Mouse (Mus musculus): Measurements from ENCODE around the gene Hsp90aa1.
"Not testable (repeated sequence)": the region's sequence is repeated elsewhere in the genome, so short reads cannot be mapped to it uniquely, and the experiment has no call there.

Hsp90aa1 gene

GRCm38 (mm10) chr12:110702556-110702955 lies at the start of gene Hsp90aa1:
Gene Hsp90aa1 (minus strand): TSS chr12:110702728.
- DNase-seq (ENCODE audit: low spot score), result no peak

DNA sequence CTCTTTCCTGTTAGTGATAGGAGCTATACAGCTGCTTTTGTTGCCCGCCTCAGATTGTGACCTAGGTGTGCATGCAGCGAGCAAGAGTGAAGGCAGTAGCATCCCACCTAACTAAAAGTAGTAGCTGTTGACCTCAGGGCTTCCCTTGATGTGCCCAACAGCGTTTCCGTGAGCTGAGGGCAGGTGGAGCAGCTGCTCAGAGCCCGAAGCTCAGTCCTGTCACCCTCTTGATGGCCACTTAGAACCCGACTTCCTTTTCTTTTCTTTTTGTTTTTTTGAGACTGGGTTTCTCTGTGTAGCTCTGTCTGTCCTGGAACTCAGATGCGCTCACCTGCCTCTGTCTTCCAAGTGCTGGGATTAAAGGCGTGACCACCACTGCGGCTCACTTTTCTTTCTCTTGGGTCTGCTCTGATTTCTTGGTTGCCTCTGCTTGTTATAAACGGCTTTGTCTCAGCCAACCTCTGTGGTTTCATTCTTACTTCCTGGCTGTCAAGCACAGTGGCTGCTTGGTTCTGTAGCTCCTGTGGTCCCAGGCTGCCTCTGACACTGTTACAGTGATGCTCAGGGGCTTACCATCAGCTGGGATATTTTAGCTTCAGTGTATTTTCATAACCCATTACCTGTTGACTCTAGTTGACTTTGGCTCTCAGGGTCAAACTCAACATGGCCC lies 48.4 kb upstream of the Hsp90aa1 start:
- no peak for DNase-seq (ENCODE audit: low spot score)

DNA sequence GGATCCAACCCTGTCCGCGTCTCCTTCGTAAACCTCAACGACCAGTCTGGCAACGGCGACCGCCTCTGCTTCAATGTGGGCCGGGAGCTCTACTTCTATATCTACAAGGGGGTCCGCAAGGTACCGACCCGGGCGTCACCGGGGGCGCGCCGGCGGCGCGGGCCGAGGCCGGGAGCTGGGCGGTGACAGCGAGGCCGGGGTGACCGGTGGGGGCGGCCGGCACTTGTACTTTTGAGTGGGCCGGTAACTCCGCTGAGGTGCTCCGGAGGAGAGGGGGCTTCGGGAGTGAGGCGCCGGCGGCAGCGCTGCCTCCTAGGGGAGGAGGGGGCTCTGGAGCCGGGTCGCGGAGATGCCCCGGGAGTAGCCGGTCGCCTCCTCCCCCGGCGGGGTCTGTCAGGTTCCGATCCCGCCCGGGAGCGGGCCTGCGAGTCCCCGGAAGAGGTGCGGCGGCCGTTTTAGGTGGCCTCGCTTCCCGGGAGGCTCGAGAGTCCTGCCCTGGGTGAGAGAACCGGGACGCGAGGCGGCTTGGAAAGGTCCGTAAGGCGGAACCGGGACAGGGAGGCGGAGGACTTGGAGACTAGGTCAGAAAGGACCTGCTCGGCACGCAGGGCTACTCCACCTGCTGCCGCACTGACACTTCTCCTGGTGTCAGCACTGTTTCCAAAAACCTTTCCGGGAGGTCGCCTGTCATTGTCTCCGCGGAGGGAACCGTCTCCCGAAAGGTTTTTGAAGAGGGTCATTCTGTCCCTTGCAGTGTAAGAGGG lies 35.8 kb upstream of the Hsp90aa1 start:
- peak; percentile 27 for DNase-seq (ENCODE audit: low spot score)

GRCm38 (mm10) chr12:110737170-110738157 lies 34.9 kb upstream of the Hsp90aa1 start, which contains the start of gene Wdr20:
Gene Wdr20 (plus strand): TSS chr12:110737944.
- DNase-seq (ENCODE audit: low spot score), result peak; percentile 99

GRCm38 (mm10) chr12:110736641-110737040 lies 34.1 kb upstream of the Hsp90aa1 start:
- DNase-seq (ENCODE audit: low spot score), result no peak

- DNase-seq (ENCODE audit: low spot score), result not testable (repeated sequence)
These were observed 30.7 kb upstream of the Hsp90aa1 start for GRCm38 (mm10) chr12:110733254-110733653.

- no peak for DNase-seq (ENCODE audit: low spot score)
These were observed 23.9 kb upstream of the Hsp90aa1 start for GRCm38 (mm10) chr12:110726428-110726827.

GRCm38 (mm10) chr12:110725489-110725888 lies 23.0 kb upstream of the Hsp90aa1 start:
- DNase-seq (ENCODE audit: low spot score), result no peak

DNA sequence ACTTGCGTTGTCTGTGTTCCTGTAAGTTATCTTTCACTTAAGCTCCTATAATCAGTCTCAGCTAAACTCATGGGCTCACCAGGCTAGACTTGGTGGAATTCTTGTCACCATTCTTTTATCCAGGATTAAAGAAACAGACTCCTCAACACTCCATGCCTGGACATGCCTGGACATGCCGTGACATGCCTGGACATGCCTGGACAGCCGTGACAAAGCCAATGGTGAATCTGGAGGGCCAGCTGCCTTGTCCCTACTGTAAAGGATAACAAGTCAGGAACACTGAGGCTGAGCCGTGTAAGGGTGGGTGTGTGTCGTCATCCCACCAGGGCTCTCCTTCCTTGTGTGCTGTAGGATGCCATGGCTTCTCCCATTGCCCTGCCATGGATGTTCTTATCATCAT lies 22.5 kb upstream of the Hsp90aa1 start:
- DNase-seq (ENCODE audit: low spot score), result no peak

DNA sequence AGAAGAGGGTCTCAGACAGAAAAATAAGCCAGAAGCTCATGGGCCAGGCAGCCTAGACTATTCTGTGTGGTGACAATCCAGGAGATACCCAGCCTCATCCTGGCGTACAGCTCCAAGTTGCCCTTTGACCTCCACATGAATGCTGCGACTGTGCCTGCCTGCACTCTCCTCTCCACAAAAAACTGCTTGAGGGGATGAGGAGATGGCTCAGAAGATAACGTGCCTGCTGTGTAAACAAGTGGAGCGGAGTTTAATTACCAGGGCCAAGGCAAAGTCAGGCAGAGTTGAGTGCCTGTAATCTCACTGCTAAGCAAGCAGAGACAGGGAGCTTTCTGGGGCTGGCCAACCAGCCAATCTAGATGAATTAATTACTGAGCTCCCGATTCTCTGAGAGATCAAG lies 13.5 kb upstream of the Hsp90aa1 start:
- no peak for DNase-seq (ENCODE audit: low spot score)

- no peak for DNase-seq (ENCODE audit: low spot score)
These were observed 11.7 kb upstream of the Hsp90aa1 start for GRCm38 (mm10) chr12:110714215-110714614.

- DNase-seq (ENCODE audit: low spot score), result no peak
These were observed 11.3 kb upstream of the Hsp90aa1 start for GRCm38 (mm10) chr12:110713784-110714183.

GRCm38 (mm10) chr12:110711270-110711669 lies 8.7 kb upstream of the Hsp90aa1 start:
- no peak for DNase-seq (ENCODE audit: low spot score)

GRCm38 (mm10) chr12:110707451-110707850 lies 4.9 kb upstream of the Hsp90aa1 start:
- DNase-seq (ENCODE audit: low spot score), result no peak

GRCm38 (mm10) chr12:110706337-110707231 lies 4.1 kb upstream of the Hsp90aa1 start:
- peak; percentile 23 for DNase-seq (ENCODE audit: low spot score)

DNA sequence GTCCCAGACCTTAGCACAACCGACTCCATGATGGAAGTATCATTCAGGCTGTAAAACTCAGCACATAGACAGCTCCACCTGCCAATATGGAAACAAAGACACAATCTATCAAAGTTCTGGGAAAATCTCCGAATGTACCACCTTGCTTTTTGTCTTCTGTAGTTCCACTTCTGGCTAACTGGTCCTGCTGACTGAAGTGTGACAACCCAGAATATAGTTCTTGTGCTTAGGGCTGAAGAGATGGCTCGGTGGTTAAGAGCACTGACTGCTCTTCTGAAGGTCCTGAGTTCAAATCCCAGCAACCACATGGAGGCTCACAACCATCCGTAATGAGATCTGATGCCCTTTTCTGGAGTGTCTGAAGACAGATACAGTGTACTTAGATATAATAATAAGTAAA lies 2.9 kb upstream of the Hsp90aa1 start:
- DNase-seq (ENCODE audit: low spot score), result not testable (repeated sequence)

- DNase-seq (ENCODE audit: low spot score), result no peak
These were observed 1.2 kb upstream of the Hsp90aa1 start for GRCm38 (mm10) chr12:110703682-110704081.

GRCm38 (mm10) chr12:110703008-110703471 lies 512 bp upstream of the Hsp90aa1 start:
- DNase-seq (ENCODE audit: low spot score), result peak; percentile 91

DNA sequence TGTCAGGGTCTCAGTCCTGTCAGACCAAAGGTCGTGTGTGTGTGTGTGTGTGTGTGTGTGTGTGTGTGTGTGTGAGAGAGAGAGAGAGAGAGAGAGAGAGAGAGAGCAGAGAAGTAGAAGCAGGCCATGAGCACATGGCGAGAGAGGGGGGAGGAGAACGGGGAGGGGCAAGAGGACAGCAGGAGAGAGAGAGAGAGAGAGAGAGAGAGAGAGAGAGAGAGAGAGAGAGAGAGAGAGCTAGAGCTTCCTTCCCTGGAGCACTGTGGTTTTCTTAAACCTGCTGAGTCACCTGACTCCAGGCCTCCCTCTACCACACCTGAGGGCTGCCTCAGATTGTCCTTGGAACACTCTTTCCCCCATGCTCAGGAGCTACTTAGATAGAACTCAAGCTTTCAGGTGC lies 1.2 kb downstream of the Hsp90aa1 start:
- not testable (repeated sequence) for DNase-seq (ENCODE audit: low spot score)

DNA sequence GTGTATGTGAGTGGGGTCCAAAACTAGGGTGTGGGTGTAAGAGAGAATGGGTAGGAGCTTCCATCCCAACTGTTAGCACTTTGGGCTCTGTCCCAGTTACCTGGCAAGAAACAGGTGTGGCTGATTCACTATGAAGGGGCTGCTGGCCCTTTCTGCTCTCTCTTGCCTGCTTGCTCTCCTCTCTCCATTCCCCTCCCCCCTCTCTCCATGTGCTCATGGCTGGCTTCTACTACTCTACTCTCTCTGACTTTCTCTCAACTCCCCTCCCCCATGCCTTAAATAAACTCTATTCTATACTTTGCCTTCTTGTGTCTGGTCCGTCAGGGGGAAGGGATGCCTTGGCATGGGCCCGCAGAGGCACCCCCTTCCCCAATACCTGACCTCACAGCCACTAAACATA lies 1.8 kb downstream of the Hsp90aa1 start:
- no peak for DNase-seq (ENCODE audit: low spot score)

GRCm38 (mm10) chr12:110699171-110699547 lies 3.4 kb downstream of the Hsp90aa1 start:
- DNase-seq (ENCODE audit: low spot score), result no peak
